10 mouse cellular contexts compared by ENCODE assay signal in the genomic region with DNA sequence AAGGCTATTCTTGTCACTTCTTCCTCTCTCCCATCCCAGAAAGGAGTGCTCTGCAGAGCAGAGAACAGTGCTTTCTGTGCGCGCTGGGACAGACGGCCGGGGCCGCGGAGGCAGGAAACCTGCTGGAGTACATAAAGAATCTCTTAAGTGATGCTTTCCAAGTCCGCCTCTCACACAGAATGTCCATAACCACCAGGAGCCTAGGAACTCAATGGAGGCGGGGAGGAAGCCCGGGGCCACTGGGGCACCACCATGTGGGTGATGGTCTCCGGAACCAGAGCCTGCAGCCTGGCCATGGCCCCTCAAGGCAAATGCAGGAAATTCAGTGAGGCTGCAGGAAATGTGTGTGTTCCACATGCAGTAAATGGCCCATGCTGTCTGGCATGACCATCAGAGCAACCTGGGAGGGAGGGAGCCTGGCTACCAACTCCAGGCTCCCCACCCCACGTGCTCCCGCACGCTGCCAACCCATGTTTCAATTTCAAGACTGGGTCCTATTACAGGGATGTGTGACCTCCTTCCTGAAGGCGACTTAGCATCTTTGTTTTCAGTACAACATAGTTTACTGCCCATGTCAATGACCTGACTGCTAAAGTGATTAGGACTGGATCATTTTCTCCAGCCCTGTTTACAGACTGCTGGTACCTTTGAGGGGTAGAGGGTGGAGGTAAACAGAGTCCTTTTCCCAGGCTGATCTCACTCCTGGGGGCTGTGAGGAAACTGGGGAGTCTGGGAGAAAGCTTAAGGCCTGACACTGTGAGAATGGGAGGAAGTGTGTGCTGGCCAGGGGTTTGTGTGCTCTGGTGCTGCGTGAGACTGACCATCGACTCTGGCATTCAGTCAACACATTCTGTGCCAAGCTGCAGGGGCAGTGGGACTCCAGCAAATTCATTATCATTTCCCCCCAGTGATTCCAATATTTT. TPM values are rescaled to one million over a fixed set of nuclear protein-coding genes. Genes with fewer than 3 reads are reported as not detected.
DNase-seq lines count a peak whose midpoint lies in the region; ATAC-seq lines count a peak whose summit lies in the region.
"Had no signal": no experiment of that assay in that cellular context is flagged by ENCODE, and none has a peak within 500 bp of the region (broad histone marks: within the 10 kb centered on the region; RNA-seq: fewer than 3 reads in every experiment).

No protein-coding gene starts in this region.

- peak; percentile 61 for ATAC-seq in kidney, embryonic 15.5 days (replicated peaks; ENCODE audit: low FRiP score)
- peak; percentile 49; the same call in 1 of the 2 replicates for ATAC-seq in heart, embryonic 13.5 days (ENCODE audit: extremely low read depth, insufficient number of reproducible peaks, low FRiP score, low TSS enrichment)
- no peak for ATAC-seq in limb, embryonic 12.5 days (ENCODE audit: insufficient number of reproducible peaks, insufficient read depth, low FRiP score, low TSS enrichment, low read depth)
- ATAC-seq: liver, postnatal 0 days had no signal

- H3K4me1 ChIP-seq in kidney, embryonic 15.5 days = peaks cover 9% of the 10 kb centered on the region; the same call in 1 of the 2 replicates
- peaks cover 5% of the 10 kb centered on the region; the same call in 1 of the 2 replicates for H3K4me1 ChIP-seq in embryonic facial prominence, embryonic 10.5 days
- peaks cover 14% of the 10 kb centered on the region for H3K4me1 ChIP-seq in heart, embryonic 13.5 days
- H3K4me1 ChIP-seq in limb, embryonic 12.5 days (replicated peaks) = no peaks in the 10 kb centered on the region; the same call in 1 of the 2 replicates

- H3K4me3 ChIP-seq in kidney, embryonic 15.5 days (replicated peaks) = no peak overlapping the region
- no peak overlapping the region for H3K4me3 ChIP-seq in embryonic facial prominence, embryonic 10.5 days
- no peak overlapping the region for H3K4me3 ChIP-seq in heart, embryonic 13.5 days
- H3K4me3 ChIP-seq in limb, embryonic 12.5 days (replicated peaks) = no peak overlapping the region

- no peaks in the 10 kb centered on the region for H3K27me3 ChIP-seq in kidney, embryonic 15.5 days
- no peaks in the 10 kb centered on the region for H3K27me3 ChIP-seq in embryonic facial prominence, embryonic 10.5 days (replicated peaks; ENCODE audit: low read depth, poor library complexity, severe bottlenecking)
- no peaks in the 10 kb centered on the region for H3K27me3 ChIP-seq in heart, embryonic 13.5 days (replicated peaks)
- H3K27me3 ChIP-seq in limb, embryonic 12.5 days = no peaks in the 10 kb centered on the region

- H3K27ac ChIP-seq in kidney, embryonic 15.5 days = peak overlapping the region; percentile 77
- H3K27ac ChIP-seq in embryonic facial prominence, embryonic 10.5 days (replicated peaks) = 0 out of 2 replicates have a peak overlapping the region, but pooled peaks have one; percentile 14
- H3K27ac ChIP-seq in heart, embryonic 13.5 days (replicated peaks) = peak overlapping the region; percentile 71
- H3K27ac ChIP-seq in limb, embryonic 12.5 days = peak overlapping the region; percentile 41

- peaks cover 36% of the 10 kb centered on the region for H3K36me3 ChIP-seq in kidney, embryonic 15.5 days
- H3K36me3 ChIP-seq in embryonic facial prominence, embryonic 10.5 days (replicated peaks) = peaks cover 41% of the 10 kb centered on the region
- H3K36me3 ChIP-seq in heart, embryonic 13.5 days = peaks cover 40% of the 10 kb centered on the region
- H3K36me3 ChIP-seq in limb, embryonic 12.5 days = peaks cover 38% of the 10 kb centered on the region

- no peak for DNase-seq in kidney, adult 8-10 months
- DNase-seq in embryonic facial prominence, embryonic 10.5 days (ENCODE audit: low spot score) = no peak
- DNase-seq in embryo, embryonic 9.5 days (ENCODE audit: extremely low spot score) = no peak
- DNase-seq in ovary, postnatal 14 days (ENCODE audit: low spot score) = no peak
- no peak for DNase-seq in adrenal gland, adult 2 months
- DNase-seq: liver, postnatal 0 days had no signal

- 40% methylated on average over 16 of the region's 16 CpGs for WGBS in kidney, embryonic 15.5 days
- WGBS in embryonic facial prominence, embryonic 10.5 days = 57% methylated on average over 16 of the region's 16 CpGs
- WGBS in heart, embryonic 13.5 days = 44% methylated on average over 16 of the region's 16 CpGs
- 51% methylated on average over 16 of the region's 16 CpGs for WGBS in limb, embryonic 12.5 days

- H3K9me3 ChIP-seq in kidney, embryonic 15.5 days (replicated peaks) = no peaks in the 10 kb centered on the region; the same call in 1 of the 2 replicates
- peaks cover 6% of the 10 kb centered on the region; the same call in 1 of the 2 replicates for H3K9me3 ChIP-seq in embryonic facial prominence, embryonic 10.5 days
- H3K9me3 ChIP-seq in heart, embryonic 13.5 days = no peaks in the 10 kb centered on the region
- H3K9me3 ChIP-seq in limb, embryonic 12.5 days = 0 out of 2 replicates have a peak, but pooled peaks cover 5% of the 10 kb centered on the region

- no peak overlapping the region for H3K9ac ChIP-seq in kidney, embryonic 15.5 days
- no peak overlapping the region; the same call in 1 of the 2 replicates for H3K9ac ChIP-seq in heart, embryonic 13.5 days
- H3K9ac ChIP-seq in limb, embryonic 12.5 days (replicated peaks) = no peak overlapping the region
- H3K9ac ChIP-seq: liver, postnatal 0 days had no signal

- peak overlapping the region; percentile 5; the same call in 1 of the 2 replicates for H3K4me2 ChIP-seq in kidney, embryonic 15.5 days
- peak overlapping the region; percentile 16; the same call in 1 of the 2 replicates for H3K4me2 ChIP-seq in heart, embryonic 13.5 days
- no peak overlapping the region for H3K4me2 ChIP-seq in limb, embryonic 12.5 days

RNA-seq across cellular contexts. Expression of gene Selenow, which starts 11.5 kb away (rescaled TPM):
- polyA plus RNA-seq in kidney, embryonic 15.5 days (2015; fragmentation: Nextera tagmentation; extraction: Ambion mirVana) = 745 and 748 TPM in 2 replicates
- polyA plus RNA-seq in embryonic facial prominence, embryonic 10.5 days (2016; fragmentation: Nextera tagmentation; extraction: Ambion mirVana) = 756 and 839 TPM in 2 replicates
- 667 and 720 TPM in 2 replicates for polyA plus RNA-seq in heart, embryonic 13.5 days (2015; fragmentation: Nextera tagmentation; extraction: Ambion mirVana)
- polyA plus RNA-seq in limb, embryonic 12.5 days (2016; fragmentation: Nextera tagmentation; extraction: Ambion mirVana) = 912 and 933 TPM in 2 replicates
- 100 to 1,000 TPM; 158 to 238 TPM for total RNA-seq in adrenal gland, adult 2 months (2021)
- 223 and 233 TPM in 2 replicates for polyA plus RNA-seq in adrenal gland, adult 2 months (2012; rRNA removed)

RNA-seq across cellular contexts. Expression of gene Nop53, which starts 12.2 kb away (rescaled TPM):
- 194 and 195 TPM in 2 replicates for polyA plus RNA-seq in kidney, embryonic 15.5 days (2015; fragmentation: Nextera tagmentation; extraction: Ambion mirVana)
- polyA plus RNA-seq in embryonic facial prominence, embryonic 10.5 days (2016; fragmentation: Nextera tagmentation; extraction: Ambion mirVana) = 180 and 185 TPM in 2 replicates
- polyA plus RNA-seq in heart, embryonic 13.5 days (2015; fragmentation: Nextera tagmentation; extraction: Ambion mirVana) = 107 and 116 TPM in 2 replicates
- 187 and 192 TPM in 2 replicates for polyA plus RNA-seq in limb, embryonic 12.5 days (2016; fragmentation: Nextera tagmentation; extraction: Ambion mirVana)
- 100 to 1,000 TPM; 169 to 171 TPM for total RNA-seq in adrenal gland, adult 2 months (2021)
- 64.4 and 69.9 TPM in 2 replicates for polyA plus RNA-seq in adrenal gland, adult 2 months (2012; rRNA removed)

RNA-seq across cellular contexts. Expression of gene Ehd2, which starts 33.7 kb away (rescaled TPM):
- 39.4 and 39.5 TPM in 2 replicates for polyA plus RNA-seq in kidney, embryonic 15.5 days (2015; fragmentation: Nextera tagmentation; extraction: Ambion mirVana)
- 11.6 and 13.8 TPM in 2 replicates for polyA plus RNA-seq in embryonic facial prominence, embryonic 10.5 days (2016; fragmentation: Nextera tagmentation; extraction: Ambion mirVana)
- polyA plus RNA-seq in heart, embryonic 13.5 days (2015; fragmentation: Nextera tagmentation; extraction: Ambion mirVana) = 37.4 and 40.2 TPM in 2 replicates
- polyA plus RNA-seq in limb, embryonic 12.5 days (2016; fragmentation: Nextera tagmentation; extraction: Ambion mirVana) = 10.0 and 12.4 TPM in 2 replicates
- 10 to 100 TPM; 40.2 to 87.6 TPM for total RNA-seq in adrenal gland, adult 2 months (2021)
- 70.9 and 89.0 TPM in 2 replicates for polyA plus RNA-seq in adrenal gland, adult 2 months (2012; rRNA removed)

RNA-seq across cellular contexts. Expression of gene Crxos, which starts 51.3 kb away (rescaled TPM):
- not detected in 2 replicates for polyA plus RNA-seq in kidney, embryonic 15.5 days (2015; fragmentation: Nextera tagmentation; extraction: Ambion mirVana)
- polyA plus RNA-seq in embryonic facial prominence, embryonic 10.5 days (2016; fragmentation: Nextera tagmentation; extraction: Ambion mirVana) = not detected in 2 replicates
- not detected in 2 replicates for polyA plus RNA-seq in heart, embryonic 13.5 days (2015; fragmentation: Nextera tagmentation; extraction: Ambion mirVana)
- polyA plus RNA-seq in limb, embryonic 12.5 days (2016; fragmentation: Nextera tagmentation; extraction: Ambion mirVana) = not detected in 2 replicates
- not detected for total RNA-seq in adrenal gland, adult 2 months (2021)
- 0.04 TPM in 2 replicates for polyA plus RNA-seq in adrenal gland, adult 2 months (2012; rRNA removed)
- polyA plus RNA-seq: liver, postnatal 0 days had no signal

RNA-seq across cellular contexts. Expression of gene Crx, which starts 53.9 kb away (rescaled TPM):
- not detected in 2 replicates for polyA plus RNA-seq in kidney, embryonic 15.5 days (2015; fragmentation: Nextera tagmentation; extraction: Ambion mirVana)
- polyA plus RNA-seq in embryonic facial prominence, embryonic 10.5 days (2016; fragmentation: Nextera tagmentation; extraction: Ambion mirVana) = 0.11 and 0.13 TPM in 2 replicates
- not detected in 2 replicates for polyA plus RNA-seq in heart, embryonic 13.5 days (2015; fragmentation: Nextera tagmentation; extraction: Ambion mirVana)
- polyA plus RNA-seq in limb, embryonic 12.5 days (2016; fragmentation: Nextera tagmentation; extraction: Ambion mirVana) = not detected in 2 replicates
- not detected for total RNA-seq in adrenal gland, adult 2 months (2021)
- not detected in 2 replicates for polyA plus RNA-seq in adrenal gland, adult 2 months (2012; rRNA removed)
- total RNA-seq: ES-E14 had no signal
- polyA plus RNA-seq: liver, postnatal 0 days had no signal

Comparison
In these comparisons a context has a peak if more than half of its experiments do, and no peak if none do; other contexts are left out.
1. H3K27ac ChIP-seq: peak in every context shown above with its lines; median percentile 77 in kidney, embryonic 15.5 days; 71 in heart, embryonic 13.5 days; 41 in limb, embryonic 12.5 days; 14 in embryonic facial prominence, embryonic 10.5 days.